Mouse (Mus musculus): ENCODE data around the gene Scgb1b10. TPM values are rescaled to one million over a fixed set of nuclear protein-coding genes. Genes with fewer than 3 reads are reported as not detected.
"Not testable (repeated sequence)": the region's sequence is repeated elsewhere in the genome, so short reads cannot be mapped to it uniquely, and the experiment has no call there.

The Scgb1b10 gene
- total RNA-seq (2021), result not detected
- long read RNA-seq, experiment 1, result 0 reads
- long read RNA-seq, experiment 2, result 0 reads

DNA sequence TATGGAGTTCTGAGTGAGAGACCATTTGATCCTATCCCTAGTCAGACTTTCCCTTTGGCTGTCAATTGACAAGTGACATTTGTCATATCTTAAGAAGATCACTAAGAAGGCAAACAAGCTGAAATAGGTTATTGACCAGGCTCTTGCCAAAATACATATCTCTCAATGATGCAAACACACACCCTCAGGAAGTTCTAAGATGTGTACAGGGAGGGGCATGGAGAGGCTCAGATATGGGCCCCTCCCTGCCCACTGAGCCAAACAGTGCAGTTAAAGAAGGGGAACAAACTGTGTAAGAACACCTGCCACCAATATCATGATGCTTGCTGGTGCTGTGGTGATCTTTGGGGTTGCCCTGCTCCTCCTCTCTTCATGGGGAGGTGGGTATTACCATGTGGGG lies at the start of gene Scgb1b10:
Scgb1b10 (plus strand) TSS at position 301 of the 400 bp plus-strand sequence.
- DNase-seq, result not testable (repeated sequence)

Other genes with a start within 250 kb of the Scgb1b10 start
- gene Scgb2b11, start 110.3 kb downstream of the Scgb1b10 start, total RNA-seq (2021), result not detected
- gene Scgb1b11, start 122.0 kb downstream of the Scgb1b10 start, total RNA-seq (2021), result not detected
- not detected for gene Scgb2b12, start 226.4 kb downstream of the Scgb1b10 start, total RNA-seq (2021)
- gene Scgb1b12, start 233.3 kb downstream of the Scgb1b10 start, total RNA-seq (2021), result not detected

Data from adrenal gland, postnatal 36 days (tissue).